Mouse (Mus musculus): ENCODE data around the gene Pskh1. TPM values are rescaled to one million over a fixed set of nuclear protein-coding genes. Genes with fewer than 3 reads are reported as not detected.
A peak's percentile ranks its signal among the peaks of the same experiment; 100 is the strongest.

The Pskh1 gene
- total RNA-seq, 2 experiments from 2014 or later, result 10.0 to 10.7 TPM

GRCm38 (mm10) chr8:105957813-105958212 lies 57.6 kb downstream of the Pskh1 start:
- DNase-seq, result peak; percentile 48

GRCm38 (mm10) chr8:105959350-105959749 lies 59.1 kb downstream of the Pskh1 start:
- peak; percentile 72 for DNase-seq

GRCm38 (mm10) chr8:105961101-105961500 lies 60.9 kb downstream of the Pskh1 start:
- no peak for DNase-seq

GRCm38 (mm10) chr8:105961536-105961935 lies 61.3 kb downstream of the Pskh1 start:
- no peak for DNase-seq

- no peak for DNase-seq
Observed at GRCm38 (mm10) chr8:105964506-105965265, 64.4 kb downstream of the Pskh1 start.

- peak; percentile 69 for DNase-seq
Observed at GRCm38 (mm10) chr8:105965266-105965904, 65.1 kb downstream of the Pskh1 start.

GRCm38 (mm10) chr8:105965905-105966341 lies 65.7 kb downstream of the Pskh1 start, which contains the start of gene Slc12a4:
Slc12a4 (minus strand) TSS chr8:105966097.
- peak; percentile 90 for DNase-seq

GRCm38 (mm10) chr8:105966692-105967311 lies 66.6 kb downstream of the Pskh1 start:
- DNase-seq, result peak; percentile 35

- DNase-seq, result no peak
Observed at GRCm38 (mm10) chr8:105969367-105969766, 69.1 kb downstream of the Pskh1 start.

- DNase-seq, result no peak
Observed at GRCm38 (mm10) chr8:105971019-105971720, 70.9 kb downstream of the Pskh1 start.

GRCm38 (mm10) chr8:105975363-105975762 lies 75.1 kb downstream of the Pskh1 start:
- DNase-seq, result no peak

GRCm38 (mm10) chr8:105979325-105979724 lies 79.1 kb downstream of the Pskh1 start, which contains the start of gene Dpep3:
Dpep3 (minus strand) TSS chr8:105979429.
- no peak for DNase-seq

GRCm38 (mm10) chr8:105981146-105981545 lies 80.9 kb downstream of the Pskh1 start:
- no peak for DNase-seq

Small RNAs within 50 kb of the gene (microRNA-seq; reads per million reads assigned to microRNA genes)
- gene Mir7074 (ENCODE audit: borderline replicate concordance in 2 of 2), result 0 reads per million in 2 experiments

Other genes starting within 250 kb of the Pskh1 start
- gene Carmil2, start 214.2 kb upstream of the Pskh1 start, total RNA-seq (2021), result under 1 TPM in 1 of 2 experiments, not detected in 1; 0.11 TPM
- gene Acd, start 199.3 kb upstream of the Pskh1 start, total RNA-seq (2021), result 1 to 10 TPM; 6.5 to 6.8 TPM
- 1 to 10 TPM; 5.4 to 5.7 TPM for gene Pard6a, start 199.3 kb upstream of the Pskh1 start, total RNA-seq (2021)
- gene 4933405L10Rik, start 192.8 kb upstream of the Pskh1 start, total RNA-seq (2021), result not detected
- gene Enkd1, start 192.2 kb upstream of the Pskh1 start, total RNA-seq (2021), result 1 to 10 TPM in 1 of 2 experiments, under 1 TPM in 1; 0.82 to 1.0 TPM
- gene Gfod2, start 141.8 kb upstream of the Pskh1 start, total RNA-seq (2021), result 1 to 10 TPM; 5.1 to 6.2 TPM
- gene Ranbp10, start 73.1 kb upstream of the Pskh1 start, total RNA-seq (2021), result 10 to 100 TPM; 14.6 to 20.5 TPM
- not detected for gene Tsnaxip1, start 72.7 kb upstream of the Pskh1 start, total RNA-seq (2021)
- 1 to 10 TPM; 1.2 to 1.7 TPM for gene Cenpt, start 47.2 kb upstream of the Pskh1 start, total RNA-seq (2021)
- gene Thap11, start 45.3 kb upstream of the Pskh1 start, total RNA-seq (2021), result 10 to 100 TPM; 19.3 to 19.5 TPM
- gene Nutf2, start 39.9 kb upstream of the Pskh1 start, total RNA-seq (2021), result 10 to 100 TPM; 47.7 to 79.5 TPM
- gene Edc4, start 19.6 kb upstream of the Pskh1 start, total RNA-seq (2021), result 10 to 100 TPM; 17.5 to 18.4 TPM
- gene Nrn1l, start 6.9 kb upstream of the Pskh1 start, total RNA-seq (2021), result not detected
- gene Ctrl, start 33.4 kb downstream of the Pskh1 start, total RNA-seq (2021), result not detected
- 10 to 100 TPM; 19.1 to 22.1 TPM for gene Psmb10, start 38.0 kb downstream of the Pskh1 start, total RNA-seq (2021)
- under 1 TPM; 0.46 to 0.80 TPM for gene Lcat, start 42.9 kb downstream of the Pskh1 start, total RNA-seq (2021)
- gene Slc12a4, start 65.7 kb downstream of the Pskh1 start, total RNA-seq (2021), result 10 to 100 TPM; 11.5 to 14.4 TPM
- gene Dpep3, start 79.0 kb downstream of the Pskh1 start, total RNA-seq (2021), result not detected
- gene Dus2, start 90.9 kb downstream of the Pskh1 start, total RNA-seq (2021), result 10 to 100 TPM in 1 of 2 experiments, 1 to 10 TPM in 1; 8.7 to 10.6 TPM
- gene Dpep2nb, start 105.5 kb downstream of the Pskh1 start, total RNA-seq (2021), result not detected
- 1 to 10 TPM; 8.3 to 9.0 TPM for gene Ddx28, start 111.4 kb downstream of the Pskh1 start, total RNA-seq (2021)
- 10 to 100 TPM; 20.1 to 22.4 TPM for gene Nfatc3, start 158.4 kb downstream of the Pskh1 start, total RNA-seq (2021)
- gene Esrp2, start 236.5 kb downstream of the Pskh1 start, total RNA-seq (2021), result under 1 TPM in 1 of 2 experiments, not detected in 1; 0.46 TPM
- 1 to 10 TPM; 2.9 to 3.8 TPM for gene Pla2g15, start 250.0 kb downstream of the Pskh1 start, total RNA-seq (2021)

All from gastrocnemius, postnatal 25 days (tissue).